Mouse (Mus musculus) heart, adult 8-10 months (tissue): ENCODE data around the gene Gng3. TPM values are rescaled to one million over a fixed set of nuclear protein-coding genes. Genes with fewer than 3 reads are reported as not detected.
A peak's percentile ranks its signal among the peaks of the same experiment; 100 is the strongest.
"Not testable (repeated sequence)": the region's sequence is repeated elsewhere in the genome, so short reads cannot be mapped to it uniquely, and the experiment has no call there.

Source experiments
- DNase-seq: peaks from one replicate; pipeline ENCODE4 v3.0.0; 2022; ENCODE audit warnings: low spot score
- total RNA-seq, 4 experiments: library from RNA; stranded (reverse); gene quantifications; 2 replicates each; pipeline ENCODE4 v1.2.4; 2022

Gng3 gene
- total RNA-seq, 4 experiments from 2014 or later = 0.22 TPM; not detected in 3

DNA sequence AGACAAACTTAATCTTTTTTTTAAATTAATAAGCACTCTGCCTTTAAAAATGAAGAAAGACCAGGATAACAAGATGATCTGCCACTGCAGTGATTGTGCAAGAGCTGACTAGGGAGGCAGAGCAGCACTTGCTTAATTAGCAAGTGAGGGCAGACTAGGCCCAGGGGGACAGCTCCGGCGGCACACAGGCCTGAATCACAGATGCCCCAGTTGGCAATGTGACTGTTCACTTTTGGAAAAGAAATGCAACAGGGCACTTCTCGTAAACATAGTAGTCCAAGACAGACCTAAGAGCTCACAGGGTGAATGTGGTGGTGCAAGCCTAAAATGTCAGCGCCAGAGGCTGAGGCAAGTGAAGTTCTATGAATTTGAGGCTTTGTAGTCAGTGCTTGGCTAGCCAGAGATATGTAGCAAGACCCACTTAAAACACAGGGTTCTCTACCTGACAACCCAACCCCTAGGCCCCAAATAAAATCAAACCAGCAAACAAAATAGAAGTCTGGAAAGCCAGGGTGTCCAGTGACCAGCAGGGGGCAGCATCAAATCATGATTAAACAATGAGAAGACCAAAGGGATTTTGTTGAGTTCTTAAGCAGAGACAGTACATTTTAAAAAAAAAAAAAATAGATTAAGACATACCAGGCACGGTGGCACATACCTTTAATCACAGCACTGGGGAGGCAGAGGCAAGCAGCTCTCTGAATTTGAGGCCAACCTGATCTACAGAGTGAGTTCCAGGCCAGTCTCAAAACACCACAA, 5.6 kb upstream of the Gng3 start:
- DNase-seq = peak; percentile 81

DNA sequence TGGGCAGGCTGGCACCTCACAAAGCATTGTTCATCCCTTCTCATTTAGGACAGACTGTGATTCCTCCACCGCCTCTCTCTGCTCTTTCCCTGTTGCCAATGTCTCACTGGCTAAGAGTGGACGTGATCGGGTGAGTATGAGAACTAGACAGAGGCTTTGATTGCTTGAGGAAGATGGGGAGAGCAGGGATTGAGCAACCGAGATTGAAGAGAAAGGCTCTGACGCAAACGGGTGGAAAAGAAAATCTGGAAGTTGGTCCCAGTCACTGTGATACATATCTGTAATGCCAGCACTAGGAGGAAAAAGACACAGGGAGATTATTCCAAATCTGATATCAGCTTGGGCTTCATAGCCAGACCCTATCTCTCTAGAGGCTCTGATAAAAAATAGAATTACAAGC, 4.0 kb upstream of the Gng3 start:
- no peak for DNase-seq

DNA sequence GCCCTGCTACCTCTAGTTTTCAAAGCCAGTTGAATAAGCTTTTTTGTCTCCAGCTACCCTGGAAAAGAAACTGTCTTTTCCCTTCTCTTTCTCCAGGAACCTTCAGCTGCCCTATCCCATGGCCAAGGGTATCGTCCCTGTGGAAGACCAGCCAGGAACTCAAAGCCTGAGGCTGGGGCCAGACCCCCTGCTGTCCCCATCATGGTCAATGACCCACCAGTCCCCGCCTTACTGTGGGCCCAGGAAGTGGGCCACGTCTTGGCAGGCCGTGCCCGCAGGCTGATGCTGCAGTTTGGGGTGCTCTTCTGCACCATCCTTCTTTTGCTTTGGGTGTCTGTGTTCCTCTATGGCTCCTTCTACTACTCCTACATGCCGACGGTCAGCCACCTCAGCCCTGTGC, 2.0 kb upstream of the Gng3 start:
- no peak for DNase-seq

DNA sequence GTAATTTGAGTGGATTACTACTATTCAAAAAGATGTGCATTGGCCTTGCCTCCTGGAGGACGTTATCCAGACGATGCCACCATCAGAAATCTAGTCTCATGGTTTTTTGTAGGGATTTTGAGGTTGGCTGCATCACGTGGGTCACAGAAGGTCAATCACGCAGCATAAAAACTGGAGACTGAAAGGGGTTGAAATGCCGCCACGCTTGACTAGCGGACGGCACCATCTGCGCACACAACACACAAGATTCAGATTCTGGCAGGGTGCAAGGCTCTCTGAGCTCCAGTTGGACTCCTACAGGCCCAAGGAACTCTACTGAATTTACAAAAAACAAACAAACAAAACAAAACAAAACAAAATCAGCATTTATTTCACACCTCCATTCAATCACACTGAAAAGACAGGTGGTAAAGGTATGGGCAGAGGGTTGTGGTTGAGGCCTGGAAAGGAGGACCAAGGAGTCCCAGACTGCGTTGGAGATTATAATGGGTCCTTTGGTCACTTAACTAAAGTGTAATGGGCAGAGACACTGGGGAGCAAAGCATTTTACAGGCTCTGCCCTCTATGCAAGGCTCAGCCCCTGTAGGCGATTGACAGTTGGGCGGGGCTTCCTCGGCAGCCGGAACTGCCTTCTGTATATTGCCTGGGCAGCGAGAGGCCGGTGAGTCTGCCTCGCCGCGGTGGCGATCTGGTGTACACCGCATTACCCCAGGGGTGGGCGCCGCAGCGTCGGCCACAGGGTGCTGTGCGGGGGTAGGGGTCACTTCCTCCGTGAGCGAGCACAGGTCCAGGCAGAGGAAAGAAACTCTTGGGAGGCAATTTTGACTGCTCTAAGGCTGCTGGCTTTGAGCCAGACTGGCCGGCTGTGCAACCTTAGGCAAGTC, 1.2 kb upstream of the Gng3 start:
- peak; percentile 67 for DNase-seq

DNA sequence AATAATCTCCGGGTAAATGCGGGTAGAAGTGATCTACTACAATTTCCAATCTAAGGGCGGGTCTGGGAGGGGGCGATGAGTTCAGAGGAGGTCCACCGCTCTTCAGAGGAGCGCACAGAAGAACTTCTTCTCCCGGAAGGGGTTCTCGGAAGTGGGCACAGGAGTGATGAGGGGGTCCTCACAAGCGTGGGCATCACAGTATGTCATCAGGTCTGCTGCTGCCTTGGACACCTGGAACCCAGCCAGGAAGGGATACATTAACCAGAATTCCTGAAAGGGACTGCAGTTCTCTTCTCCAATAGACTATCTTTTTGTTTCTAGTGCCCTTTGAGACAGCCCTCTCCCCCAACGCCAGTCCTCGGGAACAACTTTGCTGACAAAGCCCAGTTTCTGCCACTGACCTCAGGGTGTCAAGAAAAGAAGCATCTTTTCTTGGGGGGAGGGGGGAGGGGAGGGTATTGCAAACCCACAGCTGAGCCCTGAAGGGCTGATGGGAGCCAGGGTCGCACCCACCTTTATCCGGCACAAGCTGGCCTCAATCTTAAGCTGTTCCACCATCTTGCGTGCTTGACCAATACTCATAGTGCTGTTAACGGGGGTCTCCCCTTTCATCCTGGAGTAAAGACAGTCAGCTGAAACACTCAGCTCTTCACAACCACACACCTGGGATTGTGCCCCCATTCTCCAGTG, 808 bp downstream of the Gng3 start:
- no peak for DNase-seq

DNA sequence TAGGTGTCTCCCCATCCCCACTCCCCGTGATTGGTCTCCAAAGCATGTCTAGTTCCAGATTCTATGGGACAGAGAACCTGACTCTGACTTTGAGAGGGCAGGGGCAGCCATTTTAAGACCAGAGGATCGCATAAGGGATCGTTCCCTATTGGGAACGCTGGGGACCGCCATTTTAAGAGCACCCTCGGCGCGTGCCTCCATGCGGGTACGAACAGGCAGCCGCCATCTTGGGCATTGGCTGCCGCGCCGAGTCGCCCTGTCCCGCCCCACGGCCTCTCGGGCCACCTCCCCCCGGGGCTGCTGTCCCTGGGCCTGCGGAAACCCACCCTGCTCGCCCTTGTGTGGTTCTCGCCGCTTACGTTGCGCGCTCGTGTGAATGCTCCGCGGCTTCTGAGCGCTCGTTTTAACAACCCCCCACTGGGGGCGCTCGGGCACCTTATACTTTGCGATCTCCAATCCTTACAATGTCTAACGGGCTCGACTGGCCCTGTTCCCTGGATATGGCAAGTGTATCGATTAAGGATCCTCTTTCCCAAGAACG, 1.7 kb downstream of the Gng3 start, which contains the start of gene Bscl2:
TSS of gene Bscl2 (plus strand) at position 217 of the 541 bp plus-strand sequence.
- DNase-seq = peak; percentile 79

DNA sequence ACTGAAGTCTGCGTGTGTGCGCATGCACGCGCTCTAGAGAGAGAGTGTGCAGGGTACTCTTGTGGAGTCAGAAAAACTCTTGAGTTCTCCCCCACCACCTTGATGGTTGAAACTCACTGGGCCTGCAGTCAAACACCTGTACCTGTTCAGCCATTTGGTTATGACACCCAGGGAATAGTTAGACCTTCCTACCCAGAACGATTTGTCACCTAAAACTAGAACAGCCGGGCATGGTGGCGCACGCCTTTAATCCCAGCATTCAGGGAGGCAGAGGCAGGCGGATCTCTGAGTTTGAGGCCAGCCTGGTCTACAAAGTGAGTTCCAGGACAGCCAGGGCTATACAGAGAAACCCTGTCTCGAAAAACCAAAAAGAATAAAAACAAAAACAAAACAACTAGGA, 2.7 kb downstream of the Gng3 start:
- DNase-seq = not testable (repeated sequence)

DNA sequence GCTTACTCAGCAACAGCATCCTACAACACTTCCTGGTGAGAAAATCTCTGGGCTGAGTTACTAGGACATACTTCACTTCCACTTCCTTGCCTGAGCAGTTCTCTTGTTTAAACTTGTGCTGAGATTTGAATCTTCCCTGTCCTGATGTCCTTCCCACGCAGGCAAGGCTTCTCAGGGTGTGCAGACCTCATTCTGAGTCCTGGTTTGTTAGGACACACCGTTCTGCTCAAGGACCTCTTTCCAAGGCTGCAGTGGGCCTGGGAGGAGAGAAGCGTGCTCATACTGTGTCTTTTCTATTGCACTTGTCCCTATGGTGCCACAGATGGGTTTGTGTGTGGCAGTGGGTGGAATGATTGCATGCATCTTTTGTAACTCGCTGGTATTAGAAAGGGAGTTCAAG, 6.0 kb downstream of the Gng3 start:
- DNase-seq = no peak

DNA sequence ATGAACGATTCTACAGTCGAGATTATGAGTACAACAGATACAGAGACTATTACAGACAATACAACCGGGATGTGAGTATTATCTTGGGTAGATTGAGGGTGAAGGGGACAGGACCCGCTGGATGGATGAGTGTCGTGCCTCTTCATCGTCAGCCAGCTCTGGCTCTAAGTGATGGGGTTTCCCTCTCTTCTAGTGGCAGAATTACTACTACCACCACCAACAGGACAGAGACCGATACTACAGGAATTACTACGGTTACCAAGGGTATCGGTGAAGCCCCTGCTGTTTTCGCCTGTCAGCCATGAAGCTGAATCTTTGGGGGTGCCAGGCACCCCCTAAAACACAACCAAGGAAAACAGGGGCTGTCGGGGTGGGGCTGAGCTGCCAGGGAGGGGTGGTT, 7.7 kb downstream of the Gng3 start:
- DNase-seq = no peak

DNA sequence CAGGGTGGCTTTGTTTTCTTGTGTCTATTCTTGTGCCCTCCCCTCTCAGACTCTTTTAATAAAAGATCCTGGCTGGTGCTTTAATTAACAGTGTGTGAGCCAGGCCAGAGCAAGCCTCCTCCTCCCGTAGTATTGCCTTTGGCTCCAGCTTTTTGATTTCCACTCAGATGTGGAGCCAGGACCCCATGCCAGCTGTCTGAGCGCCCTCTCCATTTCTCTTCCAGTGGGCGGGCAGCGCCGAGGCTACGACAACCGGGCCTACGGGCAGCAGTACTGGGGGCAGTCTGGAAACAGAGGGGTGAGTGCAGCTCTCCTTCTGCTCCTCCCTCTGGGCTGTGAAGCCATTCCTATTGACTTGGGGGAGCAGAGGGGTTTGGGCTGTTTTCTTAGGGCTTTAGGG, 8.3 kb downstream of the Gng3 start:
- DNase-seq = no peak

DNA sequence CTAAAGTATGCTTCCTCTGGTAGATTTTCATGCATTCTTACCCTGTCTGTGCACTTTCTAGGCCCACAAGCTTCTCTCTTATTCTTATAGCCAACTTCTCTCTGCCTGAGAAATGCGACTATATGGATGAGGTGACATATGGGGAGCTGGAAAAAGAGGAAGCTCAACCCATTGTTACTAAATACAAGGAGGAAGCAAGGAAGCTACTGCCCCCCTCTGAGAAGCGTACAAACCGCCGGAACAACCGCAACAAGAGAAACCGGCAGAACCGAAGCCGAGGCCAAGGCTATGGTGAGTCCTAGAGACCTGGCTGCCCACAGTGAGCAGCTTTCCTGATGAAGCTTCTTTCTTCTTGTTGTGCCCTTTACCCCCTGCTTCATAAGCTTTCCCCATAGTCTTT, 9.3 kb downstream of the Gng3 start, which contains the start of gene AC129217.1:
TSS of gene AC129217.1 (plus strand) at position 114 of the 400 bp plus-strand sequence.
- no peak for DNase-seq

DNA sequence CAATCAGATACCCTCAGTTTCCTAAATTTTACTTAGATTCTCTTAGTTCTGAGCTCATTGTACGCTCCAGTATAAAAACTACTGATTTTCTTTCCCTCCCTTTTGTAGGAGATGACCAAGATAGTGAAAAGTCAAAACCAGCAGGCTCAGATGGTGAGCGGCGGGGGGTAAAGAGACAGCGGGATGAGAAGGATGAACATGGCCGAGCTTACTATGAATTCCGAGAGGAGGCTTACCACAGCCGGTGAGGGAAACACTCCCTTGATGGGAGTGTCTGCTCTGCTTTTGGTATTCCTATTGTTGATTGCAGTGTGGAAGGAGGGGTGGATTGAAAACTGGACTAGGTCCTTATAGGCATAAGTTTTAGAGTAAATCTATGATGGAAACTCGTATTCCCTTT, 16.3 kb downstream of the Gng3 start:
- no peak for DNase-seq

DNA sequence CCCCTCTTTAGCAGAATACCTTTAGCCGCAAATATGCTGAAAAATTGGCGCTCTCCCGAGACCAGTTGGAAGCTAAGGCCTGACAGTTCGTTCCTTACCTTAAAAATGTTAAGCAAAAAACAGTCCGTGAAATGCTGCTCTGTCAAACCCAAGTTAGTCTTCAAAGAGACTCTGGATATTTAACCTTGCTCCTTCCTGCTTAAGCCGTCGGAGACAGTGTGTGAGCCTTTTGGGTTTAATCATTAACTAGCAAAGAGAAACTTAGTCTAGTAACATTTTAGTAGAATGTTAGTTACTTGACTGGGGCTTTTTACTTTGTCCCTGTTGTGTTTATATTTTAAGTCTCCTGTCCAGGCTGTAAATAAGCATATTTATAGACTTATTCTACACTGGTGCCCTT, 17.8 kb downstream of the Gng3 start:
- no peak for DNase-seq

DNA sequence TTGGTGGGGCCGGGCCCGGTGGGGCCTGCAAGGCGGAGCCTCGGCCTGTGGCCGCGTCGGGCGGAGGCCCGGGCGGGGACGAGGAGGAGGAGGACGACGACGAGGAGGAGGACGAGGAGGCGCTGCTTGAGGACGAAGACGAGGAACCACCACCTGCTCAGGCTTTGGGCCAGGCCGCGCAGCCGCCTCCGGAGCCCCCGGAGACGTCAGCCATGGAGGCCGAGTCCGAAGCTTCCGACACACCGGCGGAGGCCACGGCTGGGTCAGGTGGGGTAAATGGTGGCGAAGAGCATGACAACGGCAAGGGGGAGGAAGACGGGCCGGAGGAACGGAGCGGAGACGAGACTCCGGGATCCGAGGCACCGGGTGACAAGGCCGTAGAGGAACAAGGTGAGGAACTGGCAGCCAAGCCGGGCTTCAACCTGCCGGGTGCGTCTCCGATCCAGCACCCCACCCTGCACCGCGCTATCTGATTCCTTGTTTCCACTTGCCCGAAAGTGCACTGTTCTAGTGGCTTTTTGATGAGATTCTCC, 18.5 kb downstream of the Gng3 start:
- no peak for DNase-seq

DNA sequence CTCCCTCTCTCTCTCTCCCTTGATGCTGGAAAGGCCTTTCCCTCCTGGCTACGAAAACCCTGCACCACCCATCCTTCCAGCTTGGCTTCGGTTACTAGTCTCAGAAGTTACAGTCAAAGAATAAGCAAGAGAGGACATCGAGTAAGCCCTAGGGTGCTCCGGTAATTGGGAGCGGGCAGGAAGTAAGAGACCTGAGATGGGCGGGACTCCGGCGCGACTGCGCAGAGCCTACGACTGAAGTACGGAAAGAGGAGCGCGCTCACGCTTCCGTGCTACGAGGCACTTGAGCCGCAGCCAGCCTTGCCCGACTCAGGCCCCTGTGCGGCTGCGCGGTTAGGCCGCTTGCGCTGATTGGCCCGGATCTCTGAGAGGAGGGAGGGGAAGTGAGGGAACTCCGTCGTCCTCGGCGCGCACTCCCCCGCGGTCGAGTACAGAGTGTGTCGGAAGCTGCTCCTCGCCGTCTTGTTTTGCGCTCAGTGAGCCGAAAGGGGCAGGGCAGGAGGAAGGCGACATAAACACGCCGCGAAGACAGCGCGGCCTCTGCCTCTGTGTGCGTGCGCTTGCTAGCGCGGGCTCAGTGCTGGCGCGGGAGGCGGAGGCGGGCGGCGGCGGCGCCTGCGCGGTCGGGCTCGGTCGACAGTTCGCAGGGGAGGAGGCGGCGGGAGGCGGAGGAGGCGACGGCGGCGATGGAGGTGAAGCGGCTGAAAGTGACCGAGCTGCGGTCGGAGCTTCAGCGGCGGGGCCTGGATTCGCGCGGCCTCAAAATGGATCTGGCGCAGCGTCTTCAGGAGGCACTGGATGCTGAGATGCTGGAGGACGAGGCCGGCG, 19.2 kb downstream of the Gng3 start, which contains the start of gene Hnrnpul2:
TSS of gene Hnrnpul2 (plus strand) at position 415 of the 828 bp plus-strand sequence.
- DNase-seq = peak; percentile 98

DNA sequence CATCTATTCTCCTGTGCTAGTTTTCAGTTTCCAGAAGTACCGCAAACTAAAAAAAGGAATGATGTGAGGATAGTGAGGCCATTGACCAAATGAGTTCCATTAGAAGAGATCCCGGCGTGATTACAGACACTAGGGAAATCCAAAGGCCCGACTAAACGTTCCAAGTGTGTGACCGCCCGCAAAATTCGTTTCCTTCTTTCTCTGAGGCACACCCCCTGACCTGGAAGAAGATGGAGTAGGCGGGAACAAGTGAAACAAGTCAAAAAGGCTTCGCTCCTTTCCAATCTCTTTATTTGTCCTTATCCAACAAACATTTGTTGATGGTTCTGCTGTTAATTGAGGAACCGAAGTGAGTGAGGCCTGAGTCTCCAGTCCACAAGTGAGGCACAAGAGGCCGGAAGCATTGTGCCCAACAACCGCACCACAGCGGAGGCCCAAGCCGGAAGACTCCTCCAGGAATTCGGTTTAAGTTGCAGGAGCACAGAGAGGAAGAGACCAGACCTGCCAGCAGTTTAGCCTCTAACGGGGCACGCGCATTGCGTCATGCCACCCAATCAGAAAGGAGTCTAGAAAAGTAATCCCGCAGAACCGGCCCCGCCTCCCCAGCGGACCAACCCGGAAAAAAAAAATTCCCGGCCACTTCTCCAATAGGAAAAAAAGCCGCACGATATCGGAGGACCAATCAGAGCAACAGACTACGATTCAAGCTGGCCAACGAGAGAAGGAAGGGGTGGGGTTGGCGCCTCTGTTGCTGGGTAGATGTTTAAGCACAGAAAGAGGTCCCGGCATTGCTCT, 20.0 kb downstream of the Gng3 start, which contains the start of gene Ttc9c:
TSS of gene Ttc9c (minus strand) at position 533 of the 795 bp plus-strand sequence.
- peak; percentile 98 for DNase-seq

DNA sequence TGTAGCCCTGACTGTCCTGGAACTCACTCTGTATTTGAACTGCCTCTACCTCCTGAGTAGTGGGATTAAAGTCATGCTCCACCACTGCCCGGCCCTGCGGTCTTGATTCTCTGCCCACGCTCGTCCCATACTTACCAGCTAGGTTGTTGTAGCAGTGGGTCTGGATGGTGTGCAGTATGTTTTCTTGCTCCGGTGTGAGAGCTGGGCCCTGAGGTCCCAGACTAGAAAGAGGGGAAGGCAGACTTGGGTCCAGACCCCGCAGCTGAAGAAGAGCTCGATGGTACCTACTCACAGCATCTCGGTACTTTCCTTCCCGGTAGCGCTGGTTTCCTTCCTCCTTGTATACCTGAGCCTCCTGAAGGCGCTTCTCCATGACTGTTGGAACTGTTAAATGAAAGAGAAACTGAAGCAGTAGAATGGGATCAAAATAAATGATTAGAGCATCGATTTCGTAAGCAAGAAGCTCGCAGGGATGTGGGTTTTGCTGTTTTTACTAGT, 20.6 kb downstream of the Gng3 start:
- no peak for DNase-seq

DNA sequence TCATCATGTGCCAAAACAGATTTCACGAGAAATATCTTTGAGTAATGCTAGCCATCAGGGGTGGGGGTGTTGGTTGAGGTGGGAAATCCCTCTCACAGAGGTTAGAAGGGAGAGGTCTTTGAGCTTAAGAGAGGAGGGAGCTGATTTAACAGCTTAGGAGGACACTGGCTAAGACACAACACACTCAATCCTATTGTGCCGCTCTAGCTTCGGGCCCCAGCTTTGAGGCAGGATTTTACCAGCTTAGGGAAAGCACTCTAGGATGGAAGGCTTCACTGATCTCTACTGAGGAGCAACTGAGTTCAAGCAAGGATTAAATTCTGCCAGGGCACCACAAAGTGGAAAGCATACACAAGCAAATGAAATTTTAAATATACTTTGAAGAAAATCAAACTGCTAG, 22.0 kb downstream of the Gng3 start:
- DNase-seq = no peak

DNA sequence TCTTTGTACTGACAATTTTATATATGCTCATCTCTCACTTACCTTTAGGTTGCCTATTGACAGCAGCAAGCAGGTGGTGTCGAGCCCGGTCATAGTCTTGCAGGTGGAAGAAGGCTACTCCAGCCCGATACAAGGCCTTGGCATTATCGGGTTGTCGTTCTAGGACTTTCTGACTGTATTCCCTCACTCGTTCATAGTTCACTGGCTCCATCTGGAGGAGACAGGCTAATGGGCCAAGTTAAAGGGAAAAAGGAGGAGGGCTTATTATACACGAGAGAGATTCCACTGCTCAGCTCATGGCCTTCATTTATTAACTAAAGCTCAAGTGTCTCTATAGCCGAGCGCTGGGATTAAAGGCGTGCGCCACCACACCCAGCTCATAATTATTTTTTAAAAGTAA, 23.2 kb downstream of the Gng3 start:
- DNase-seq = no peak
